Mouse (Mus musculus) right cerebral cortex, postnatal 14 days (tissue): ENCODE measurements around the gene Zfc3h1.

Source experiments
- DNase-seq: peaks from one replicate; pipeline ENCODE4 v3.0.0; 2022

Gene Zfc3h1

GRCm38 (mm10) chr10:115384221-115385017 is at the start of gene Zfc3h1, which contains the start of gene Thap2:
Zfc3h1 (plus strand) TSS chr10:115384959.
Thap2 (minus strand) TSS chr10:115384443.
- DNase-seq: peak; percentile 99

GRCm38 (mm10) chr10:115336901-115337300 is 47.9 kb upstream of the Zfc3h1 start:
- no peak for DNase-seq

- DNase-seq: no peak
Measured at GRCm38 (mm10) chr10:115339820-115340328, 44.9 kb upstream of the Zfc3h1 start.

- no peak for DNase-seq
Measured at GRCm38 (mm10) chr10:115342771-115343425, 41.9 kb upstream of the Zfc3h1 start.

GRCm38 (mm10) chr10:115346444-115346843 is 38.3 kb upstream of the Zfc3h1 start:
- DNase-seq: no peak

GRCm38 (mm10) chr10:115348131-115348530 is 36.6 kb upstream of the Zfc3h1 start:
- DNase-seq: no peak

- DNase-seq: no peak
Measured at GRCm38 (mm10) chr10:115349029-115349428, 35.7 kb upstream of the Zfc3h1 start.

GRCm38 (mm10) chr10:115349509-115349908 is 35.2 kb upstream of the Zfc3h1 start:
- no peak for DNase-seq

GRCm38 (mm10) chr10:115350810-115351397 is 33.9 kb upstream of the Zfc3h1 start:
- DNase-seq: no peak

GRCm38 (mm10) chr10:115354553-115354952 is 30.2 kb upstream of the Zfc3h1 start:
- no peak for DNase-seq

GRCm38 (mm10) chr10:115355016-115355415 is 29.7 kb upstream of the Zfc3h1 start:
- no peak for DNase-seq

- no peak for DNase-seq
Measured at GRCm38 (mm10) chr10:115356106-115356505, 28.7 kb upstream of the Zfc3h1 start.

- DNase-seq: no peak
Measured at GRCm38 (mm10) chr10:115358216-115358919, 26.4 kb upstream of the Zfc3h1 start.

- DNase-seq: no peak
Measured at GRCm38 (mm10) chr10:115359066-115359465, 25.7 kb upstream of the Zfc3h1 start.

GRCm38 (mm10) chr10:115361840-115362622 is 22.7 kb upstream of the Zfc3h1 start, which contains the start of gene Tmem19:
Tmem19 (minus strand) TSS chr10:115362501.
- peak; percentile 98 for DNase-seq

- no peak for DNase-seq
Measured at GRCm38 (mm10) chr10:115362623-115362964, 22.2 kb upstream of the Zfc3h1 start.

GRCm38 (mm10) chr10:115363151-115363550 is 21.6 kb upstream of the Zfc3h1 start:
- DNase-seq: no peak

GRCm38 (mm10) chr10:115381506-115382084 is 3.2 kb upstream of the Zfc3h1 start:
- DNase-seq: no peak

GRCm38 (mm10) chr10:115382846-115383643 is 1.7 kb upstream of the Zfc3h1 start:
- DNase-seq: no peak

GRCm38 (mm10) chr10:115383644-115384220 is 1.0 kb upstream of the Zfc3h1 start:
- DNase-seq: no peak
